Mouse (Mus musculus) kidney, adult 2 months (tissue): ENCODE measurements around the gene Tead2. TPM values are rescaled to one million over a fixed set of nuclear protein-coding genes. Genes with fewer than 3 reads are reported as not detected.
"Not testable (repeated sequence)": the region's sequence is repeated elsewhere in the genome, so short reads cannot be mapped to it uniquely, and the experiment has no call there.

Experiments
- DNase-seq: peaks from one replicate; pipeline ENCODE4 v3.0.0; 2021
- H3K27ac ChIP-seq: fragments of 200-500 bp; 2 replicates; pipeline ENCODE4 v1.5.1; 2012; ENCODE audit warnings: low read depth, low read length, control low read depth, inconsistent platforms; ENCODE audit not compliant: insufficient read depth
- H3K27me3 ChIP-seq: fragments of 200-500 bp; replicated peaks from 2 replicates; pipeline ENCODE4 v1.6.1; 2012; ENCODE audit warnings: mild to moderate bottlenecking, moderate library complexity, low read length, inconsistent platforms; ENCODE audit not compliant: control insufficient read depth, insufficient read depth
- H3K36me3 ChIP-seq: fragments of 200-500 bp; 2 replicates; pipeline ENCODE4 v1.6.1; 2012; ENCODE audit warnings: mild to moderate bottlenecking, moderate library complexity, low read length, inconsistent platforms; ENCODE audit not compliant: control insufficient read depth, insufficient read depth
- H3K4me1 ChIP-seq: fragments of 200-500 bp; 2 replicates; pipeline ENCODE4 v1.6.1; 2011; ENCODE audit warnings: low read length; ENCODE audit not compliant: control insufficient read depth, insufficient read depth
- H3K4me3 ChIP-seq: fragments of 200-500 bp; 2 replicates; pipeline ENCODE4 v1.5.1; 2011; ENCODE audit warnings: mild to moderate bottlenecking, low read depth, low read length, control low read depth; ENCODE audit not compliant: insufficient read depth
- CTCF ChIP-seq: fragments of 200-500 bp; conservative IDR thresholded peaks from 2 replicates; pipeline ENCODE4 v1.5.1; 2011; ENCODE audit warnings: low read depth, mild to moderate bottlenecking, control low read depth, low read length, moderate library complexity, mixed read lengths; ENCODE audit not compliant: insufficient read depth, insufficient read length
- POLR2A ChIP-seq: fragments of 200-500 bp; IDR thresholded peaks from one replicate; pipeline ENCODE4 v1.6.1; 2011; ENCODE audit warnings: low read depth, low read length, control low read depth
- WGBS: fragments of 180-500 bp; shearing (Covaris S2); methylation state at CpG from one replicate; pipeline ENCODE4 v1.1.7; 2018; 5-methylcytosine and 5-hydroxymethylcytosine counted together
- polyA plus RNA-seq: library from polyadenylated mRNA; depleted of rRNA; stranded (reverse); fragments of >200 nt; gene quantifications from 2 replicates; pipeline ENCODE4 v1.2.3, GENCODE M21; 2012; rRNA removed

Gene Tead2
- 10.0 and 13.2 TPM in 2 replicates for polyA plus RNA-seq

GRCm38 (mm10) chr7:45215673-45216441 is at the start of gene Tead2:
Tead2 (plus strand) TSS chr7:45215753.
- Histone ChIP-seq H3K27ac (no peak within 1 kb of the TSS), H3K36me3 (no peaks in the 10 kb centered on the region), H3K4me3 (peak within 1 kb of the TSS; percentile 59), H3K27me3 (0 out of 2 replicates have a peak, but pooled peaks cover 2% of the 10 kb centered on the region), H3K4me1 (no peaks in the 10 kb centered on the region)
- peak; percentile 45 for DNase-seq
- WGBS: 2% methylated on average over 55 of the region's 55 CpGs
- TF ChIP-seq CTCF (no peak), POLR2A (no peak)

GRCm38 (mm10) chr7:45166950-45167401 is 48.6 kb upstream of the Tead2 start:
- Histone ChIP-seq H3K27ac (no peak overlapping the region), H3K27me3 (peaks cover 2% of the 10 kb centered on the region), H3K4me3 (no peak overlapping the region), H3K36me3 (no peaks in the 10 kb centered on the region), H3K4me1 (no peaks in the 10 kb centered on the region)
- DNase-seq: no peak
- no peak for TF ChIP-seq CTCF
- no peak for TF ChIP-seq POLR2A
- 31% methylated on average over 10 of the region's 10 CpGs for WGBS

GRCm38 (mm10) chr7:45167761-45168445 is 47.6 kb upstream of the Tead2 start:
- H3K4me3 ChIP-seq: no peak overlapping the region
- peaks cover 2% of the 10 kb centered on the region for H3K27me3 ChIP-seq
- TF ChIP-seq CTCF: no peak
- TF ChIP-seq POLR2A: no peak
- no peak overlapping the region for H3K27ac ChIP-seq
- H3K4me1 ChIP-seq: no peaks in the 10 kb centered on the region
- no peaks in the 10 kb centered on the region for H3K36me3 ChIP-seq
- 5% methylated on average over 19 of the region's 19 CpGs for WGBS
- DNase-seq: no peak

- Histone ChIP-seq H3K27me3 (peaks cover 2% of the 10 kb centered on the region), H3K4me3 (no peak overlapping the region)
- 6% methylated on average over 24 of the region's 24 CpGs for WGBS
Observed at GRCm38 (mm10) chr7:45168656-45169055, 46.9 kb upstream of the Tead2 start.

GRCm38 (mm10) chr7:45169495-45169894 is 46.1 kb upstream of the Tead2 start:
- 91% methylated on average over 3 of the region's 3 CpGs for WGBS
- Histone ChIP-seq H3K27me3 (peaks cover 2% of the 10 kb centered on the region), H3K36me3 (no peaks in the 10 kb centered on the region), H3K4me3 (no peak overlapping the region), H3K27ac (no peak overlapping the region), H3K4me1 (no peaks in the 10 kb centered on the region)
- no peak for DNase-seq
- TF ChIP-seq POLR2A: no peak

More at GRCm38 (mm10) chr7:45168656-45169055, 46.9 kb upstream of the Tead2 start:
- Histone ChIP-seq H3K27ac (no peak overlapping the region), H3K4me1 (no peaks in the 10 kb centered on the region), H3K36me3 (no peaks in the 10 kb centered on the region)
- TF ChIP-seq CTCF: no peak
- no peak for TF ChIP-seq POLR2A
- no peak for DNase-seq

GRCm38 (mm10) chr7:45172974-45173373 is 42.6 kb upstream of the Tead2 start:
- WGBS: 65% methylated on average over 7 of the region's 7 CpGs
- no peak for DNase-seq
- peak; percentile 27; the same call in 1 of the 2 replicates for TF ChIP-seq CTCF
- TF ChIP-seq POLR2A: no peak
- Histone ChIP-seq H3K36me3 (no peaks in the 10 kb centered on the region), H3K4me3 (no peak overlapping the region), H3K4me1 (no peaks in the 10 kb centered on the region), H3K27ac (no peak overlapping the region), H3K27me3 (peaks cover 4% of the 10 kb centered on the region)

- H3K27me3 ChIP-seq, H3K27ac ChIP-seq, H3K4me1 ChIP-seq, H3K36me3 ChIP-seq, DNase-seq, H3K4me3 ChIP-seq: not testable (repeated sequence)
- peak; percentile 45 for TF ChIP-seq CTCF
- WGBS: 52% methylated on average over 1 of the region's 1 CpGs
Observed at GRCm38 (mm10) chr7:45173772-45174171, 41.8 kb upstream of the Tead2 start.
